In genomic region chrX:169053907-169054476, GRCm38 (mm10) we compare ENCODE assay signal across 9 mouse cellular contexts.
DNase-seq lines count a peak whose midpoint lies in the region; ATAC-seq lines count a peak whose summit lies in the region.
"Had no signal": no experiment of that assay in that cellular context is flagged by ENCODE, and none has a peak within 500 bp of the region (broad histone marks: within the 10 kb centered on the region; RNA-seq: fewer than 3 reads in every experiment).

No protein-coding gene starts in this region.

- peaks cover 23% of the 10 kb centered on the region for H3K27me3 ChIP-seq in hindbrain, embryonic 10.5 days (ENCODE audit: insufficient read depth, poor library complexity, severe bottlenecking)
- H3K27me3 ChIP-seq in hindbrain, embryonic 16.5 days (replicated peaks; ENCODE audit: control insufficient read depth, insufficient read depth, low read length), result no peaks in the 10 kb centered on the region
- H3K27me3 ChIP-seq in hindbrain, embryonic 12.5 days, result 0 out of 2 replicates have a peak, but pooled peaks cover 2% of the 10 kb centered on the region

- H3K9me3 ChIP-seq in hindbrain, embryonic 10.5 days, result no peaks in the 10 kb centered on the region
- H3K9me3 ChIP-seq in hindbrain, embryonic 16.5 days (ENCODE audit: control insufficient read depth, low read length), result no peaks in the 10 kb centered on the region
- H3K9me3 ChIP-seq in hindbrain, embryonic 12.5 days (replicated peaks), result no peaks in the 10 kb centered on the region
- H3K9me3 ChIP-seq: midbrain, embryonic 10.5 days had no signal

- H3K4me1 ChIP-seq in hindbrain, embryonic 10.5 days (replicated peaks), result no peaks in the 10 kb centered on the region
- H3K4me1 ChIP-seq in hindbrain, embryonic 16.5 days (ENCODE audit: control insufficient read depth, insufficient read depth, low read depth, low read length), result no peaks in the 10 kb centered on the region
- H3K4me1 ChIP-seq in hindbrain, embryonic 12.5 days, result no peaks in the 10 kb centered on the region
- H3K4me1 ChIP-seq: midbrain, embryonic 10.5 days had no signal

- H3K4me3 ChIP-seq in hindbrain, embryonic 10.5 days, result no peak overlapping the region
- no peak overlapping the region for H3K4me3 ChIP-seq in hindbrain, embryonic 16.5 days (ENCODE audit: low read length)
- no peak overlapping the region for H3K4me3 ChIP-seq in hindbrain, embryonic 12.5 days
- H3K4me3 ChIP-seq: midbrain, embryonic 10.5 days had no signal

- DNase-seq in hindbrain, embryonic 10.5 days (ENCODE audit: low spot score), result peak; percentile 3
- DNase-seq in 416B (ENCODE audit: low read depth), result peak; percentile 50
- DNase-seq in embryo, embryonic 9.5 days (ENCODE audit: extremely low spot score), result peak; percentile 1
- peak; percentile 10 for DNase-seq in kidney, adult 9 months
- DNase-seq in cerebellum, adult 9-10 months, result no peak
- no peak for DNase-seq in testis, postnatal 10 days (ENCODE audit: low spot score)

- no peak overlapping the region for H3K4me2 ChIP-seq in hindbrain, embryonic 16.5 days (ENCODE audit: low read length)
- no peak overlapping the region for H3K4me2 ChIP-seq in hindbrain, embryonic 12.5 days (replicated peaks)

- WGBS in hindbrain, embryonic 10.5 days, result 46% methylated on average over 5 of the region's 5 CpGs
- WGBS in hindbrain, embryonic 16.5 days, result 57% methylated on average over 5 of the region's 5 CpGs
- 51% methylated on average over 5 of the region's 5 CpGs for WGBS in hindbrain, embryonic 12.5 days

- no peak overlapping the region for H3K9ac ChIP-seq in hindbrain, embryonic 16.5 days (ENCODE audit: low read depth, low read length)
- no peak overlapping the region for H3K9ac ChIP-seq in hindbrain, embryonic 12.5 days

- no peak for ATAC-seq in hindbrain, embryonic 16.5 days
- no peak for ATAC-seq in hindbrain, embryonic 12.5 days (ENCODE audit: low FRiP score)

- no peaks in the 10 kb centered on the region for H3K36me3 ChIP-seq in hindbrain, embryonic 10.5 days
- H3K36me3 ChIP-seq in hindbrain, embryonic 16.5 days (ENCODE audit: control insufficient read depth, insufficient read depth, low read length), result no peaks in the 10 kb centered on the region
- no peaks in the 10 kb centered on the region for H3K36me3 ChIP-seq in hindbrain, embryonic 12.5 days
- H3K36me3 ChIP-seq: midbrain, embryonic 10.5 days had no signal

- H3K27ac ChIP-seq in hindbrain, embryonic 10.5 days, result no peak overlapping the region
- H3K27ac ChIP-seq in hindbrain, embryonic 16.5 days (ENCODE audit: low read depth, low read length), result no peak overlapping the region
- H3K27ac ChIP-seq in hindbrain, embryonic 12.5 days, result no peak overlapping the region
- H3K27ac ChIP-seq: midbrain, embryonic 10.5 days had no signal

Comparison
In these comparisons a context has a peak if more than half of its experiments do, and no peak if none do; other contexts are left out.
1. DNase-seq: peak in hindbrain, embryonic 10.5 days (single experiment), 416B (single experiment), embryo, embryonic 9.5 days (single experiment) and kidney, adult 9 months (single experiment); none in cerebellum, adult 9-10 months (single experiment) and testis, postnatal 10 days (single experiment).